Mouse (Mus musculus) ovary, postnatal 10 days (tissue): ENCODE measurements at regions not wholly inside any gene's neighbourhood (a gene's known extent, or its start where the extent isn't known, plus 50 kb on each side); places are given as distances from the start of the nearest gene placed in this dataset.
"Not testable (repeated sequence)": the region's sequence is repeated elsewhere in the genome, so short reads cannot be mapped to it uniquely, and the experiment has no call there.

Experiments used
- DNase-seq: peaks from one replicate; pipeline ENCODE4 v3.0.0; 2022; ENCODE audit warnings: low spot score

DNA sequence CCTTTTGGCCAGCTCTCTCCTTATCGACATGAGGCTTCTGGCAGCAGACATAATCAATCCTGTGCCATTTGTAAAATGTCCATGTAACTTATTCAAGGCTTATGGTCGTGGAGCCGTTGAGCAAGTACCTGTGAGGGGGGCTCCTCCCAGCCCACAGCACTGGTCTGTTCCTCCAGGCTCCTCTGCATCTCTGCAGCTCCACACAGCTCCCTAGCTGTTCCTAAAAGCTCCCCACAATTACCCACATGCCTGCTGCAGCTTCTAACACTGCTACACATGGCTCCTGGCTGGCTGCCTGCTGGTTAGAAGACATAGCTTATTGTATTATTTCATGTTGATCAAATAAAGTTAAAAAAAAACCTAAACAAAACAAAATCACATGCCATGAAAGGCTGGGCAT, 77.9 kb downstream of the Tcp10c start:
- DNase-seq = not testable (repeated sequence)

- not testable (repeated sequence) for DNase-seq
Measured at GRCm38 (mm10) chr17:13434146-13434545, 79.8 kb downstream of the Tcp10c start.

DNA sequence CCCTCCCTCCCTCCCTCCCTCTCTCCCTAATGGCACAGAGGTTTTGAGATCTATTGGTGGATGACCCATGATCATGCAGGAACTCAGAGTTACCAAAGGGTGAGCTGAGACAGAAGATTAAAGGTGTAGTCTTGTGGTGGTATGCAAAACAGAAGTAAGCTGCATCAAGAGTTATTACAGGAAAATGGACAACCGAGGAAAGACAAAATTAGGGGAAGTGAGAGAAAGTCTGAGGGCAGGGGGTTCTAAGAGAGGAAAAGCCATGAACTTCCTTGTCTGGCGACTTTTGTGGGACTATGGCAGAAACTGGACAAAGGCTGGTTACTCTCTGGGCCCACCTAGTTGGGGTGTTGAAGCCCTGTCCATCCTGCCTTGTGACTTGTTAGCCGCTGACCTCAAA, 84.4 kb downstream of the Tcp10c start:
- not testable (repeated sequence) for DNase-seq

DNA sequence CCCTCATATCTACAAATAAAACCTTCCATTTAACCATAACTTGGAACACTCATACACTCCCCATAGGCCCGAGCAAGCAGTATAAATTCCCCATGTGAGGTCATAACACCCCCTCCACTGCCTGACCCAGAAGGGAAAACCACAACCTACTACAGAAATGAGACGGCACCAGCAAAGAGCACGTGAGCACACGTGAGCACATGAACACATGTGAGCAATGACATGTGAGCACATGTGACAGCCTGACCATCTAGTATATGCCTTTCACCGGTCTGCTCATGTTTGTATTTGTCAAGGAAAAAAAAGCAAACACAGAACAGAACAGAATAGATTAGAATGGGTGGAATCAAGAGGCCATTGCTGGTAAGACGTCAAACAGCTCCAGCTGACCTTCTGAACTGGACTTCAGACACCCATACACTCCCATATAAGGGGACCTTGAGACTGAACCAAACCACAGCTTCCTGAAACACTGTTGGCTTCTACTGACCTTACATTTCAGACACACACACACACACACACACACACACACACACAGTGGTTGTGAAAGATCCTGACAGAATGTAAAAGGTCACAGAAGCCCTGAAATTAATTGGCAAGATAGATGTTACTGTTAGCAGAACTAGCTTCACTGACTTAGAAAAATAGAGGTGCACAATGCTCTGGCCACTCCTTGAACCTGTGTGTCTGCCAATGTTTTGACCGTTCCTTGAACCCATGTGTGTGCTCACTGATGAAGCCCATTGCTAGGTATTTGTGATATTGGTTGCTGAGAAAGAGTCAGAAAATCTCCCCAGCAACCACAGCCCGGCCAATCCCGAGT, 86.5 kb downstream of the Tcp10c start:
- not testable (repeated sequence) for DNase-seq

- not testable (repeated sequence) for DNase-seq
Measured at GRCm38 (mm10) chr17:13442229-13442628, 87.9 kb downstream of the Tcp10c start.

DNA sequence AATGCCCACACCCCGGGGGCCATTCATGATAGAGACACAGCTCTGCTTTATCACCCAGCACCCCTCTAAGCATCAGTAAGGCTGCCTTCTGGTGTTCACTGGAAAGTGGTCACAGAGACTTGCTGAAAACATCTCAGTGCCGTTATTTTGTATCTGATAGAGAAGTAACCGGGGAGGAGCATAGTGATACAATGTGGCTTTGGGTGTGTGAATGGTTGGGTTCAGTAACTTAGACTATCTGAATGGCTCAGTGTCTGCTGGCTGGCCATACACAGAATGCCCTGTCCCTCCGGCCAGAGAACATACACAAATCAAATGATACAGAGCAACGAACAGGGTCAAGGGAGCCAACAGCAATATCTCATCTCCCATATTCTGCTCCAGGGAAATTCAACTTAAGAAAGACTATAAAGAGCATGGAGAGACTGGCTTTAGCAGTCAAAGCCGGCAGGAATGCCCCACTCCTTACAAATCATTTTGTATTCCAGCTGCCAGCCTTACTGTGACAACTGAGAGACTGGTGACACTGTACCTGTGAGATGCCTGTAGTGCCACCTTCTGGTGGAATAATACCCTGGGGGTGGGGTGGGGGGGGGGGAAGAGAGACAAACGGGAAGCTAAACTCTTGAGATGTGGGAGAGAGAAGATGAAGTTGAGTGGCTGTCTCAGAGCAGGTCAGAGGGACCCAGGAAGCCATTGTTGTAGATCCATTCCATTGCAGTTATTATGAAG, 102.7 kb downstream of the Tcp10c start:
- DNase-seq = not testable (repeated sequence)

DNA sequence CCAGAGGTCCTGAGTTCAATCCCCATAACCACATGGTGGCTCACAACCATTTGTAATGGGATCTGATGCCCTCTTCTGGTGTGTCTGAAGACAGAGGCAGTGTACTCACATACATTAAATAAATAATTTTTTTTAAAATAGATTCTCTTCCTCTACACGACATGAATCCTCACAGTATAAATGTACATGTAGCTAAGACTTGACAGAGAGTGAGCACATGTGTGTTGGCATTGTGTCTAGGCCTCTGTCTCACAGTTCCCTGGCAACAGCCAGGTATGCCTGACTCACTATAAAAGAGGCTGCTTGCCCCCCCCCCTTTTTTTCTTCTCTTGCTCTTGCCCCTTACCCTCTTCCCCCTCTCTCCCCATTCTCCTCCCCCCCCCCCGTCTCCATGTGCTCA, 103.6 kb downstream of the Tcp10c start:
- not testable (repeated sequence) for DNase-seq

- DNase-seq = not testable (repeated sequence)
Measured at GRCm38 (mm10) chr17:13458814-13459213, 104.4 kb downstream of the Tcp10c start.

DNA sequence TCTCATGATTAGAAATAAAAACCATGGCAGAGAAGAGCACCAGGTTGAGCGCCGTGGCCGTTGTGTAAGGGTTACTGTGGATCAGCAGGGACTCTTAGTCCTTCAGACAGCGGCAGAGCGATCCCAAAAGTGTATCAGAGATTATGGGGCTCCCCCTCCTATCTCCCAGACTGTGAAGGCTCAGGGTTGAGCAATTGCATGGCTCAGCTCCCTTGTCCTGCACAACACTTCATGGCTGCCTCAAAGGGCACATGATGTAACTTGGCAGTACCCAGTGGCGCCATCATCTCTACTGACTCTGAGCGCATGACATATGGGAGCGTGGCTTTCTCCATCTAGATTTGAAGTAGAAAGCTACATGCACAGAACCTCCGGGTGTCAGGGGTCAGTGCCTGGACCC, 108.3 kb downstream of the Tcp10c start:
- not testable (repeated sequence) for DNase-seq

GRCm38 (mm10) chr17:13465822-13466221, 111.5 kb downstream of the Tcp10c start:
- DNase-seq = not testable (repeated sequence)

DNA sequence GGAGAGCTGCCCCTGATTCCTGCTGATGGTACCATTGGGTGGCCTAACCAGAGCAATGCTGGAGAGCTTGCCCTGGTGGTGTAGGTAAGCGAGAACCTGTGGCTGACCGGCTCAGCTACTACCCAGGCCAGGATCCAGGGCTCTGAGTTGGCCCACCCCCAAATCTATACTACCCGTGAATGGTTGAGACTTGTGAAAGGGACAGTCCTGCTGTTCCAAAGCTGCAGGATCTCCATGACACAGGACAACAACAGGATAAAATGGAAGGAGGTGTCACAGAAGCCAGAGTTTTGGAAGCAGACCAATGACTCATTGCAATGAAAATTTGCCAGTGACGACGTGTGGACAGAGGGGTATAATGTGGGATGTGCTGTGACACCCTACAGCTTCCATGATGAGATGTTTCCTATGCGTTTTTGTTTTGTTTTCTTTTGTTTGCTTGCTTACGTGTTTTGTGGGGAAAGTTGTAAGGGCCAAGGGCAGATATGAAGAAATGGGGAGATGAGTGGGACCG, 115.6 kb downstream of the Tcp10c start:
- not testable (repeated sequence) for DNase-seq

GRCm38 (mm10) chr17:13472460-13473062, 118.2 kb downstream of the Tcp10c start:
- peak; percentile 43 for DNase-seq

DNA sequence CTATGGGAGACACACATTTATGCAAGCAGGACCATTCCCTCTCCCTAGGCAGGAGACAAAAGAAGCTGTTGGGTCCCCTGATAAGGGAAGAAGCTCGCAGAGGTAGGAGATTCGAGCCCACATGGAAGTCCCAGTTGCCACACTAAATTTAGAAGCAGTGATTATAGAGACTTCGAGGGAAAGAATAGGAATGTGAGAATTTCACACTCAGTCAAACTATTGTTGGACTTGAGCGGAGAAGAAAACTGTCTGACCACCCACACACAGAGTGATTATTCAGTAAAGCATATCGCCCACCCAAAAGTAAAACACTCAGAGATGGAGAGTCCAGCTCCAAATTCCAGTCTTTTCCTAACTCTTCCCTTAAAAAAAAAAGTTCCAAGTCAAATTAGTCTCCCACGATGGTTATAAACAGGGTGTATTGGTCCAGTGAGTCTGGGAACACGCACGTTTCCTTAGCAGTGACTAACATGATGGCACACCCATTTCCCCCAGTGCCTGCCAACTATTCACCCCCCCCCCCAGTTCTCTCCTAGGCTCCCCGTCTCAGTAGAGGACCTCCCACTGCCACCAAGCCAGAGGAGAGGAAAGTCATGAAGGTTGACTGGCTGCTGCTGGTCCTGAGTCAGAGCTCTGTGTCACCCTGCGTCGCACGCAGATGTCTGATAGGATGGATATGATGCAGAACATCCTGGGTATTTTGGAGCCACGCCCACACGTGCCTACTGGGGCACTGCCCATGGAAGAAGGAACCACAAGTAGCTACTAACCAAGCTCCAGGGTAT, 120.1 kb downstream of the Tcp10c start:
- no peak for DNase-seq

GRCm38 (mm10) chr17:13478866-13479571, 124.6 kb downstream of the Tcp10c start:
- no peak for DNase-seq

- no peak for DNase-seq
Measured at GRCm38 (mm10) chr17:13479572-13480063, 125.2 kb downstream of the Tcp10c start.

- DNase-seq = no peak
Measured at GRCm38 (mm10) chr17:13481445-13482085, 127.2 kb downstream of the Tcp10c start.

DNA sequence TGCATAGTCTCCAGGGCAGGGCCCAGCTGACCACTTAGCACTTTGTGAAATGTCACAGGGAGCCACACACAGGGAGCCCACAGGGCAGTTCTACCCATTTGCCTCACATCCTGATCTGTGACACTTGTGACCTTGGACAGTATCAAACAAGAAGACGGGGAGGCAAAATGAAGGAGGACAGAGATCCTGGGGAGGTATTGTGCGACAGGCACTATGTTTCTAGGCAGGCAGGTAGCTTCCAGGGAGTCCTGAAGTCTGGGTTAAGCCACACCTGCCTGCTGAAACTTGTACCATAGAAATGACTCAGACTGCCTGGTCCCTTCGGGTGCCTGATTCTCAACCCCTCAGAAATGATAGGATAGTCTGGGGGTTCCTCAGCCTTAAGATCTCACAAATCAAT, 127.8 kb downstream of the Tcp10c start:
- DNase-seq = no peak

GRCm38 (mm10) chr17:13487291-13488215, 133.2 kb downstream of the Tcp10c start:
- no peak for DNase-seq

DNA sequence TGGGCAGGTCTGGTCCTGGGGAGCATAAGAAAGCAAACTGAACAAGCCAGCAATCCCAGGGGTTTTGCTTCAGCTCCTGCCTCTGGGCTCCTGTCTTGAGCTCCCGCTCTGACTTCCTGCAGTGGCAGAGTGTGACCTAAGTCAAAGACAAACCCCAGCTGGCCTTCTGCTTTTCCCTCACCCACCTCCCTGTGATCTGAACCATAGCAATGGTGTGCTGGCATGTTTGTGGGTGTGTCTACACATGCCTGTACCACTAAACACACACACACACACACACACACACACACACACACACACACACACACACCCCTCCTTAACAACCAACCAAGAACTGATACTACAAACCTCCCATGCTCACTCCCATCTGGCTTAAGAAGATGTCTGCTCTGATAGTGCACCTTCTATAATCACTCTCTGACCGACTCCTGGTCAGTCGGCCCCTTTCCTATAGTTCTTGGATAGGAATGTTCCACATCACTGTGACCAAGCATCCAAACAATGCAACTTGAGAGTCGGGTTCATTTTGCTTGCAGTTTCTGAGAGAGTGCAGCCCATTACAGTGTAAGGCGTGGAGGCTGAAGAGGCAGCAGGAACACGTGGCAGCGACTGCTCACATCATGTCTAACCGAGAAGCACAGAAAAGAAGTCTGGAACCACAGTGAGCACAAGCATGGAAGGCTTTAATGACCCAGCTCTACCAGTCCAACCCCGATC, 134.4 kb downstream of the Tcp10c start:
- DNase-seq = no peak
